Mouse (Mus musculus): ENCODE data around the gene Btbd35f17.
"Not testable (repeated sequence)": the region's sequence is repeated elsewhere in the genome, so short reads cannot be mapped to it uniquely, and the experiment has no call there.

The Btbd35f17 gene

GRCm38 (mm10) chrX:4370336-4370735 is at the start of gene Btbd35f17:
Btbd35f17 (plus strand) TSS chrX:4370636.
- not testable (repeated sequence) for DNase-seq (ENCODE audit: low read depth, low spot score)

All from WW6 (cell line).